Mouse (Mus musculus) stomach, postnatal 0 days (tissue): ENCODE measurements around the gene Grap2. TPM values are rescaled to one million over a fixed set of nuclear protein-coding genes. Genes with fewer than 3 reads are reported as not detected.
A peak's percentile ranks its signal among the peaks of the same experiment; 100 is the strongest.

Experiments
- ATAC-seq: fragments of 200-750 bp; cut with Nextera tagmentation; 2 replicates; pipeline ENCODE4 v1.8.0; 2017; ENCODE audit not compliant: low FRiP score, low TSS enrichment
- DNase-seq: peaks from one replicate; pipeline ENCODE4 v3.0.0-alpha.2; 2016; ENCODE audit warnings: low spot score
- H3K27ac ChIP-seq: fragments of 300-500 bp; sonication (generic); replicated peaks from 2 replicates; pipeline ENCODE4 v1.5.1; 2014; ENCODE audit warnings: mild to moderate bottlenecking, control low read depth
- H3K27me3 ChIP-seq: fragments of 300-500 bp; sonication (generic); 2 replicates; pipeline ENCODE4 v1.6.1; 2014; ENCODE audit warnings: low read length; ENCODE audit not compliant: control insufficient read depth, insufficient read depth
- H3K36me3 ChIP-seq: fragments of 300-500 bp; sonication (generic); 2 replicates; pipeline ENCODE4 v1.6.1; 2014; ENCODE audit warnings: low read length, mixed read lengths; ENCODE audit not compliant: control insufficient read depth, insufficient read depth
- H3K4me1 ChIP-seq: fragments of 300-500 bp; sonication (generic); replicated peaks from 2 replicates; pipeline ENCODE4 v1.6.1; 2014; ENCODE audit warnings: antibody characterized with exemption; ENCODE audit not compliant: control insufficient read depth, insufficient read depth
- H3K4me2 ChIP-seq: fragments of 300-500 bp; sonication (generic); replicated peaks from 2 replicates; pipeline ENCODE4 v1.6.1; 2014; ENCODE audit warnings: low read depth, mild to moderate bottlenecking, control low read depth, moderate library complexity
- H3K4me3 ChIP-seq: fragments of 300-500 bp; sonication (generic); 2 replicates; pipeline ENCODE4 v1.5.1; 2014; ENCODE audit warnings: low read depth, low read length, control low read depth
- H3K9ac ChIP-seq: fragments of 300-500 bp; sonication (generic); 2 replicates; pipeline ENCODE4 v1.6.1; 2014; ENCODE audit warnings: mild to moderate bottlenecking, low read length, control low read depth, mixed read lengths
- H3K9me3 ChIP-seq: fragments of 300-500 bp; sonication (generic); 2 replicates; pipeline ENCODE4 v1.6.1; 2016; ENCODE audit warnings: low read length; ENCODE audit not compliant: control insufficient read depth
- CTCF ChIP-seq: IDR thresholded peaks from 2 replicates; pipeline ENCODE4 v1.5.1; 2016; ENCODE audit warnings: antibody characterized with exemption, low read depth, mild to moderate bottlenecking, moderate library complexity
- EP300 ChIP-seq: optimal IDR thresholded peaks from 2 replicates; pipeline ENCODE3; 2016; ENCODE audit warnings: antibody characterized with exemption
- WGBS: fragments of 180-500 bp; shearing (Covaris S2); extraction: QIAGEN DNeasy Blood & Tissue Kit; methylation state at CpG from one replicate; pipeline ENCODE4 v1.1.7; 2014; 5-methylcytosine and 5-hydroxymethylcytosine counted together
- polyA plus RNA-seq: library from polyadenylated mRNA; unstranded; fragments of >200 nt; fragmentation: Nextera tagmentation; extraction: Ambion mirVana; gene quantifications from 2 replicates; pipeline ENCODE4 v1.2.1, GENCODE M21; 2015

The Grap2 gene
- polyA plus RNA-seq, 1 experiment from 2014 or later, result 0.15 TPM

- no peak for DNase-seq
Measured at GRCm38 (mm10) chr15:80563634-80564208, 8.7 kb upstream of the Grap2 start.

DNA sequence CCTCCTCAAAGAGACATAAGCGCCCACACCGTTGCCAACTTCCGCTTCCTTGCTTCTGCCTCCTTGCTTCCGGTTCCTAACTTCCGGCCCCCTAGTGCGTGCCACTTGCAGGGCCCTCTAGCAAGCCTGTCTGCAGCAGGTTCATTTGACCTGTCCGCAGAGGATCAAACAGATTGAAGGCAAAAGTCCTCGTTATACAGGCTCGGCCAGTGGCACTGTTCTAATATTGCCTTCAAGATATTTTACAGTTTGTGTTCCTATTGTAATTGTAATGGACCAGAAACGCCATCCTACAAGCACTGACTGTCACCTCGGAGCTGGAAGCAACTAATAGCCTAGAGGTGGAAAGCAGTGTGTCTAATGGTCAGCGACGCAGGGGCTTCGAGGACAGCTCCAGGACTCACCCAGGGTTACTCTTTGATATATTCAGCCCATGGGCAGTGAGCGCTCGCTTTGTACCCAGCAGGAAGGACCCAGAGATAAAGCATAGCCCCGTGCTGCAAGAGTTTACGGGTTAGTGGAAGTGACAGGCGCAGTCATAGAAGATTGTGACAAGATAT is 7.2 kb upstream of the Grap2 start, which contains the start of gene Enthd1:
TSS of gene Enthd1 (minus strand) at position 51 of the 560 bp plus-strand sequence.
- no peaks in the 10 kb centered on the region for H3K36me3 ChIP-seq
- H3K4me3 ChIP-seq, result no peak within 1 kb of the TSS
- TF ChIP-seq EP300, result no peak
- TF ChIP-seq CTCF, result no peak
- H3K4me2 ChIP-seq, result no peak within 1 kb of the TSS
- ATAC-seq (no peak), DNase-seq (no peak)
- H3K9me3 ChIP-seq, result no peaks in the 10 kb centered on the region
- no peaks in the 10 kb centered on the region for H3K4me1 ChIP-seq
- H3K9ac ChIP-seq, result no peak within 1 kb of the TSS
- no peaks in the 10 kb centered on the region for H3K27me3 ChIP-seq
- no peak within 1 kb of the TSS for H3K27ac ChIP-seq
- WGBS, result 89% methylated on average over 19 of the region's 19 CpGs

More at GRCm38 (mm10) chr15:80563634-80564208, 8.7 kb upstream of the Grap2 start:
- Histone ChIP-seq H3K27ac (no peak overlapping the region), H3K9ac (no peak overlapping the region), H3K9me3 (no peaks in the 10 kb centered on the region), H3K4me3 (no peak overlapping the region), H3K27me3 (no peaks in the 10 kb centered on the region), H3K4me2 (no peak overlapping the region), H3K36me3 (no peaks in the 10 kb centered on the region), H3K4me1 (no peaks in the 10 kb centered on the region)
- no peak for ATAC-seq
- 88% methylated on average over 6 of the region's 6 CpGs for WGBS
- TF ChIP-seq CTCF, result peak; percentile 58
- no peak for TF ChIP-seq EP300

GRCm38 (mm10) chr15:80566696-80567095 is 5.7 kb upstream of the Grap2 start:
- no peak overlapping the region for H3K4me3 ChIP-seq
- H3K9ac ChIP-seq, result no peak overlapping the region
- H3K36me3 ChIP-seq, result no peaks in the 10 kb centered on the region
- no peak for ATAC-seq
- no peak for DNase-seq
- TF ChIP-seq CTCF, result no peak
- no peak for TF ChIP-seq EP300
- H3K27ac ChIP-seq, result no peak overlapping the region
- 93% methylated on average over 6 of the region's 6 CpGs for WGBS
- no peaks in the 10 kb centered on the region for H3K4me1 ChIP-seq
- no peaks in the 10 kb centered on the region for H3K9me3 ChIP-seq
- no peaks in the 10 kb centered on the region for H3K27me3 ChIP-seq
- H3K4me2 ChIP-seq, result no peak overlapping the region

GRCm38 (mm10) chr15:80567139-80567538 is 5.3 kb upstream of the Grap2 start:
- H3K4me1 ChIP-seq, result no peaks in the 10 kb centered on the region
- ATAC-seq (no peak), DNase-seq (no peak)
- H3K4me2 ChIP-seq, result no peak overlapping the region
- no peaks in the 10 kb centered on the region for H3K27me3 ChIP-seq
- H3K9me3 ChIP-seq, result no peaks in the 10 kb centered on the region
- 75% methylated on average over 3 of the region's 3 CpGs for WGBS
- TF ChIP-seq CTCF (no peak), EP300 (no peak)
- H3K4me3 ChIP-seq, result no peak overlapping the region
- no peak overlapping the region for H3K9ac ChIP-seq
- H3K36me3 ChIP-seq, result no peaks in the 10 kb centered on the region
- no peak overlapping the region for H3K27ac ChIP-seq

DNA sequence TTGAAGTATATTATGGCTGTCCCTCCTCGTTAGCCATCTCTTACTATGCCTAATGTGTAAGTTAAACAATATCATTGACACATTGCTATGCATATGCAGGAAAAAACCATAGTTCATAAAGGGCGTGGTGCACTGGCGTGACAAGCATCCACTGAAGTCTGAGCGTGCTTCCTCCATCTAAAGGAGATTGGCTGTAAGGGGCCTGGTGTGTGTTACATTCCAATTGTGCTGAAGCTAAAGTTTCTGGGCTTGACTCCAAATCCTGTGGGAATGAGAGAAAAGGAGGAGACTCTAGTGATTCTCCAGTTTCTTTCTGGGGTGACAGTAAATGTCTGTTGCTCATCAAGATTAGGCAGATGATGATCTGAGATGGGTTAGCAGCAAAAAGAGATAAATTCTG is 4.7 kb upstream of the Grap2 start:
- no peak for DNase-seq
- Histone ChIP-seq H3K4me3 (no peak overlapping the region), H3K27me3 (no peaks in the 10 kb centered on the region), H3K36me3 (no peaks in the 10 kb centered on the region), H3K4me2 (no peak overlapping the region), H3K9ac (no peak overlapping the region), H3K27ac (no peak overlapping the region), H3K4me1 (no peaks in the 10 kb centered on the region), H3K9me3 (no peaks in the 10 kb centered on the region)
- 31% methylated on average over 4 of the region's 4 CpGs for WGBS
- ATAC-seq, result no peak
- no peak for TF ChIP-seq EP300
- no peak for TF ChIP-seq CTCF

DNA sequence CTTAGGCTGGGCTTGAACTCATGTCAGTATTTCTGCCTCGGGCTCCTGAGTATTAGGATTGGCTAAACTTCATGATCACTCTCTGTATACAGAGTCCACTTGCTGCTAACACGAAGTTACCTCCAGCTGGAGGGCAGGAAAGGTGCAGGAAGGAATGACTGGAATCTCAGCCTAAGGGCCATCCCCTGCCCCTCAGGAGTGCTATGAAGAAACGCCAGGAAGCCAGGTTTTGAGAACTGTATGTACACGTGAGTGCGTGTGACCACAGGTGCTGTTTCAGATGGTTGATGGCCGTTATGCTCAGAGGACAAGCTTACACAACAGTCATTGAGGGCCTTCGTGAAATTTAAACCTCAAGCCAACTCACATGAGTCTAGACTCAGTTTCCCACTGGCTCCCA is 3.2 kb upstream of the Grap2 start:
- Histone ChIP-seq H3K27me3 (no peaks in the 10 kb centered on the region), H3K36me3 (no peaks in the 10 kb centered on the region), H3K4me2 (no peak overlapping the region), H3K9ac (no peak overlapping the region), H3K4me1 (no peaks in the 10 kb centered on the region), H3K4me3 (no peak overlapping the region), H3K9me3 (no peaks in the 10 kb centered on the region), H3K27ac (no peak overlapping the region)
- no peak for ATAC-seq
- no peak for TF ChIP-seq CTCF
- DNase-seq, result no peak
- WGBS, result 60% methylated on average over 7 of the region's 7 CpGs
